ENCODE assay signal across 7 mouse cellular contexts in genomic region chr3:96596855-96597254, GRCm38 (mm10). TPM values are rescaled to one million over a fixed set of nuclear protein-coding genes. Genes with fewer than 3 reads are reported as not detected.
DNase-seq lines count a peak whose midpoint lies in the region; ATAC-seq lines count a peak whose summit lies in the region.

No protein-coding gene starts in this region.

- peaks cover 24% of the 10 kb centered on the region for H3K4me1 ChIP-seq in lung, embryonic 16.5 days (replicated peaks; ENCODE audit: control insufficient read depth, insufficient read depth, low read length)
- H3K4me1 ChIP-seq in embryonic facial prominence, embryonic 13.5 days: peaks cover 57% of the 10 kb centered on the region
- peaks cover 63% of the 10 kb centered on the region for H3K4me1 ChIP-seq in limb, embryonic 10.5 days

- 2% methylated on average over 11 of the region's 12 CpGs for WGBS in lung, embryonic 16.5 days
- WGBS in embryonic facial prominence, embryonic 13.5 days: 2% methylated on average over 9 of the region's 12 CpGs
- WGBS in limb, embryonic 10.5 days: 3% methylated on average over 10 of the region's 12 CpGs

- H3K4me2 ChIP-seq in lung, embryonic 16.5 days (ENCODE audit: low read depth, low read length): peak overlapping the region; percentile 88
- peak overlapping the region; percentile 98 for H3K4me2 ChIP-seq in embryonic facial prominence, embryonic 13.5 days

- no peaks in the 10 kb centered on the region for H3K36me3 ChIP-seq in lung, embryonic 16.5 days (ENCODE audit: control insufficient read depth, insufficient read depth, low read length)
- no peaks in the 10 kb centered on the region for H3K36me3 ChIP-seq in embryonic facial prominence, embryonic 13.5 days
- H3K36me3 ChIP-seq in limb, embryonic 10.5 days: no peaks in the 10 kb centered on the region

- no peak for DNase-seq in lung, adult 18-20 months
- DNase-seq in limb, embryonic 10.5 days (ENCODE audit: low spot score): no peak
- DNase-seq in right cerebral cortex, postnatal 10 days (ENCODE audit: low spot score in 2 of 2): peak; percentile 73 to 81
- DNase-seq in frontal cortex, postnatal 25 days (ENCODE audit: low spot score in 2 of 2): no peak
- no peak for DNase-seq in adrenal gland, adult (ENCODE audit: inconsistent age in 2 of 2, low spot score in 1 of 2)

- H3K4me3 ChIP-seq in lung, embryonic 16.5 days (ENCODE audit: low read length): peak overlapping the region; percentile 56
- peak overlapping the region; percentile 58 for H3K4me3 ChIP-seq in embryonic facial prominence, embryonic 13.5 days
- peak overlapping the region; percentile 67 for H3K4me3 ChIP-seq in limb, embryonic 10.5 days

- H3K9ac ChIP-seq in lung, embryonic 16.5 days (ENCODE audit: low read length): peak overlapping the region; percentile 68
- H3K9ac ChIP-seq in embryonic facial prominence, embryonic 13.5 days: peak overlapping the region; percentile 80

- no peaks in the 10 kb centered on the region for H3K9me3 ChIP-seq in lung, embryonic 16.5 days (ENCODE audit: control insufficient read depth, low read length)
- no peaks in the 10 kb centered on the region for H3K9me3 ChIP-seq in embryonic facial prominence, embryonic 13.5 days
- no peaks in the 10 kb centered on the region for H3K9me3 ChIP-seq in limb, embryonic 10.5 days (replicated peaks)

- H3K27ac ChIP-seq in lung, embryonic 16.5 days (ENCODE audit: low read length): no peak overlapping the region
- no peak overlapping the region for H3K27ac ChIP-seq in embryonic facial prominence, embryonic 13.5 days
- H3K27ac ChIP-seq in limb, embryonic 10.5 days: peak overlapping the region; percentile 83

- no peak for ATAC-seq in lung, embryonic 16.5 days (ENCODE audit: low read depth)
- ATAC-seq in embryonic facial prominence, embryonic 13.5 days (ENCODE audit: insufficient number of reproducible peaks, insufficient read depth, low FRiP score, low TSS enrichment, low read depth): no peak

- H3K27me3 ChIP-seq in lung, embryonic 16.5 days (ENCODE audit: control insufficient read depth, insufficient read depth, low read depth, low read length): peaks cover 22% of the 10 kb centered on the region
- H3K27me3 ChIP-seq in embryonic facial prominence, embryonic 13.5 days: peaks cover 32% of the 10 kb centered on the region
- H3K27me3 ChIP-seq in limb, embryonic 10.5 days (ENCODE audit: low read depth, poor library complexity, severe bottlenecking): peaks cover 51% of the 10 kb centered on the region

RNA-seq across cellular contexts. Expression of gene Ankrd34a, which starts 0.4 kb away (rescaled TPM):
- 1.6 and 1.9 TPM in 2 replicates for polyA plus RNA-seq in lung, embryonic 16.5 days (2015; fragmentation: Nextera tagmentation; extraction: Ambion mirVana)
- polyA plus RNA-seq in embryonic facial prominence, embryonic 13.5 days (2015; fragmentation: Nextera tagmentation; extraction: Ambion mirVana): 3.1 and 3.2 TPM in 2 replicates
- polyA plus RNA-seq in limb, embryonic 10.5 days (2016; fragmentation: Nextera tagmentation; extraction: Ambion mirVana): 0.73 and 0.96 TPM in 2 replicates

RNA-seq across cellular contexts. Expression of gene Polr3gl, which starts 2.9 kb away (rescaled TPM):
- 35.9 TPM in 2 replicates for polyA plus RNA-seq in lung, embryonic 16.5 days (2015; fragmentation: Nextera tagmentation; extraction: Ambion mirVana)
- polyA plus RNA-seq in embryonic facial prominence, embryonic 13.5 days (2015; fragmentation: Nextera tagmentation; extraction: Ambion mirVana): 53.7 and 56.7 TPM in 2 replicates
- polyA plus RNA-seq in limb, embryonic 10.5 days (2016; fragmentation: Nextera tagmentation; extraction: Ambion mirVana): 27.2 and 42.1 TPM in 2 replicates

RNA-seq across cellular contexts. Expression of gene Lix1l, which starts 4.1 kb away (rescaled TPM):
- polyA plus RNA-seq in lung, embryonic 16.5 days (2015; fragmentation: Nextera tagmentation; extraction: Ambion mirVana): 6.7 and 8.2 TPM in 2 replicates
- polyA plus RNA-seq in embryonic facial prominence, embryonic 13.5 days (2015; fragmentation: Nextera tagmentation; extraction: Ambion mirVana): 8.8 and 9.3 TPM in 2 replicates
- 3.6 and 4.5 TPM in 2 replicates for polyA plus RNA-seq in limb, embryonic 10.5 days (2016; fragmentation: Nextera tagmentation; extraction: Ambion mirVana)

RNA-seq across cellular contexts. Expression of gene Gm16253, which starts 20.1 kb away (rescaled TPM):
- polyA plus RNA-seq in lung, embryonic 16.5 days (2015; fragmentation: Nextera tagmentation; extraction: Ambion mirVana): 1.4 TPM in 2 replicates
- 1.3 and 1.5 TPM in 2 replicates for polyA plus RNA-seq in embryonic facial prominence, embryonic 13.5 days (2015; fragmentation: Nextera tagmentation; extraction: Ambion mirVana)
- 0.60 and 2.0 TPM in 2 replicates for polyA plus RNA-seq in limb, embryonic 10.5 days (2016; fragmentation: Nextera tagmentation; extraction: Ambion mirVana)

RNA-seq across cellular contexts. Expression of gene Rbm8a, which starts 32.9 kb away (rescaled TPM):
- 132 and 135 TPM in 2 replicates for polyA plus RNA-seq in lung, embryonic 16.5 days (2015; fragmentation: Nextera tagmentation; extraction: Ambion mirVana)
- polyA plus RNA-seq in embryonic facial prominence, embryonic 13.5 days (2015; fragmentation: Nextera tagmentation; extraction: Ambion mirVana): 148 and 157 TPM in 2 replicates
- 224 and 228 TPM in 2 replicates for polyA plus RNA-seq in limb, embryonic 10.5 days (2016; fragmentation: Nextera tagmentation; extraction: Ambion mirVana)

Comparison
In these comparisons a context has a peak if more than half of its experiments do, and no peak if none do; other contexts are left out.
1. DNase-seq: peak in right cerebral cortex, postnatal 10 days (2 of 2); none in lung, adult 18-20 months (0 of 2), limb, embryonic 10.5 days (single experiment), frontal cortex, postnatal 25 days (0 of 2) and adrenal gland, adult (0 of 2).
2. Peak in every context shown above with its lines, with median percentiles within 50 percentile points of each other: H3K4me3 ChIP-seq.